10 mouse cellular contexts compared by ENCODE assay signal in the genomic region with DNA sequence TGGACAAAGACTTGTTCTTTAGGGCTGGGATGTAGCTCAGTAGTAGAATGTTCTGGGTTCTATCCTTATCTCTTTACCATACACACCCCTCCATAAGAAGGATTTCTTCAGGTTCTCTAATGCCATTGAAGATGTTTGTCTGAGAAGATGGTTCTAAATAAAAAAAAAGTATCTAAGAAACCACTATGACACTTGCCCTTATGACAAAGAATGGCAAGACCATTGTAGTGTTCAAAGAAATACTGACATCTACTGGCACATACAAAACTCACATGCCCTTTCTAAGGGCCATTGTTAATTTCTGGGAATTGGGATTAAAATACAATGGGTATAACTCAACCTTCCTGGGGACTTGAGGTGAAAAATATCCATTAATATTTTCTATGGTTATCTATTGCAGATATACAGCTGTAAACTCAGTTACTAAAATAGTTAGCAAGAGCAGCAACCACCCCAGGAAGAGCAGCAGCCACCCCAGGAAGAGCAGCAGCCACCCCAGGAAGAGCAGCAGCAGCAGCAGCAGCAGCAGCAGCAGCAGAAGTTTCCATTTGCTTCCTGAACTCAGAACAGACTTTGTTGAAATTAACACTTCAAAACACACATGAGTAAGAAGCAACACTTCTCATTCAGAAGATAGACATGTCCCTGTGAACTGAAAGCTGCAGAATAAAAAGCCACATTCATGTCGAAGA. TPM values are rescaled to one million over a fixed set of nuclear protein-coding genes. Genes with fewer than 3 reads are reported as not detected.
DNase-seq lines count a peak whose midpoint lies in the region; TF ChIP-seq lines count a peak whose summit lies in the region.
"Had no signal": no experiment of that assay in that cellular context is flagged by ENCODE, and none has a peak within 500 bp of the region (broad histone marks: within the 10 kb centered on the region; RNA-seq: fewer than 3 reads in every experiment).

No protein-coding gene starts in this region.

- H3K27me3 ChIP-seq in MEL (ENCODE audit: control insufficient read depth in 1 of 2, insufficient read depth in 2 of 2, low read length in 2 of 2), result no peaks in the 10 kb centered on the region; a peak in 2 of 4 replicates
- H3K27me3 ChIP-seq: liver, embryonic 13.5 days had no signal

- TF ChIP-seq RAD21 in MEL (IDR thresholded peaks at IDR 0.05; ENCODE audit: low read depth, low read length), result peak; percentile 89

- DNase-seq in embryo, embryonic 10 days (ENCODE audit: low spot score), result peak; percentile 28
- DNase-seq in embryo, embryonic 9.5 days (ENCODE audit: extremely low spot score), result no peak
- DNase-seq in left cerebral cortex, adult 2 months (ENCODE audit: extremely low spot score in 1 of 2, low spot score in 2 of 2), result no peak
- DNase-seq in left cerebral cortex, postnatal 25 days (ENCODE audit: low spot score in 2 of 2), result no peak
- peak; percentile 41 for DNase-seq in MEL (ENCODE audit: low read depth, low spot score)
- DNase-seq in lung, postnatal 25 days (ENCODE audit: low spot score), result peak; percentile 22
- DNase-seq in gastrocnemius, adult 18-20 months (ENCODE audit: low spot score), result no peak
- DNase-seq in adrenal gland, adult 2 months, result no peak
- DNase-seq: kidney, postnatal 4 days; liver, embryonic 13.5 days had no signal

- no peaks in the 10 kb centered on the region for H3K9me3 ChIP-seq in MEL (replicated peaks; ENCODE audit: insufficient read depth, low read length)
- H3K9me3 ChIP-seq: liver, embryonic 13.5 days had no signal

- TF ChIP-seq POLR2A in MEL (IDR thresholded peaks at IDR 0.05; ENCODE audit: control insufficient read depth in 1 of 2, insufficient read depth in 1 of 2, low read depth in 1 of 2, low read length in 2 of 2, poor library complexity in 1 of 2), result no peak

- H3K36me3 ChIP-seq in MEL (ENCODE audit: control insufficient read depth in 1 of 2, insufficient read depth in 2 of 2, low read length in 2 of 2), result no peaks in the 10 kb centered on the region
- H3K36me3 ChIP-seq: liver, embryonic 13.5 days had no signal

- peak; percentile 71 for TF ChIP-seq CTCF in left cerebral cortex, adult 2 months (IDR thresholded peaks at IDR 0.05)
- TF ChIP-seq CTCF in MEL (IDR thresholded peaks at IDR 0.05 in 2 of 3, conservative IDR thresholded peaks at IDR 0.05 in 1 of 3; ENCODE audit: control insufficient read depth in 1 of 3, insufficient read depth in 1 of 3, low read depth in 2 of 3, low read length in 3 of 3, poor library complexity in 1 of 3, severe bottlenecking in 1 of 3), result peak in 2 of 3 experiments; percentile 9 to 77; a peak in 2 of 6 replicates

- intact Hi-C loops in left cerebral cortex, adult 2 months (cut with DNase I), result loop anchor here (2.0 to 5.0 kb wide), 2 partner anchors 306 to 320 kb away; no protein-coding TSS in a partner anchor
- intact Hi-C loops in left cerebral cortex, postnatal 25 days (cut with DNase I), result loop anchor here (2.0 kb wide), 1 partner anchor 306 kb away; no protein-coding TSS in a partner anchor

- H3K27ac ChIP-seq in left cerebral cortex, adult 2 months, result no peak overlapping the region
- H3K27ac ChIP-seq in MEL (ENCODE audit: control insufficient read depth, low read depth, low read length), result no peak overlapping the region
- H3K27ac ChIP-seq: liver, embryonic 13.5 days had no signal

- no peaks in the 10 kb centered on the region for H3K4me1 ChIP-seq in MEL (ENCODE audit: control insufficient read depth in 1 of 2, insufficient read depth in 2 of 2, low read length in 2 of 2)

- H3K4me3 ChIP-seq in left cerebral cortex, adult 2 months, result no peak overlapping the region
- no peak overlapping the region for H3K4me3 ChIP-seq in MEL (ENCODE audit: control insufficient read depth in 1 of 2, insufficient read depth in 1 of 2, low read depth in 2 of 2, low read length in 2 of 2)
- H3K4me3 ChIP-seq: liver, embryonic 13.5 days had no signal

- H3K79me2 ChIP-seq in MEL (ENCODE audit: control insufficient read depth, insufficient read depth, low read length, poor library complexity), result no peaks in the 10 kb centered on the region

- H3K9ac ChIP-seq in MEL (ENCODE audit: control insufficient read depth, low read depth, low read length, poor library complexity, severe bottlenecking), result no peak overlapping the region
- H3K9ac ChIP-seq: liver, embryonic 13.5 days had no signal

- no peak for TF ChIP-seq EP300 in MEL (IDR thresholded peaks at IDR 0.05; ENCODE audit: low read depth in 1 of 2, low read length in 2 of 2)

TF ChIP-seq in MEL, 35 proteins besides CTCF, POLR2A, EP300 and RAD21:
- TF ChIP-seq CHD1 (IDR thresholded peaks at IDR 0.05; ENCODE audit: low read depth, low read length) (no peak), SMC3 (IDR thresholded peaks at IDR 0.05; ENCODE audit: low read depth, low read length) (peak; percentile 89), ZC3H11A (IDR thresholded peaks at IDR 0.05; ENCODE audit: low read depth, low read length) (peak; percentile 80), ZNF384 (IDR thresholded peaks at IDR 0.05; ENCODE audit: low read depth, low read length) (peak; percentile 47; the same call in 1 of the 2 replicates), JUND (IDR thresholded peaks at IDR 0.05; ENCODE audit: low read depth, low read length) (no peak), RCOR1 (IDR thresholded peaks at IDR 0.05; ENCODE audit: low read depth, low read length) (no peak), GABPA (IDR thresholded peaks at IDR 0.05; ENCODE audit: low read depth, low read length) (no peak), USF2 (IDR thresholded peaks at IDR 0.05; ENCODE audit: borderline replicate concordance in 1 of 2, insufficient read depth in 1 of 2, low read depth in 1 of 2, low read length in 2 of 2) (no peak), KAT2A (conservative IDR thresholded peaks at IDR 0.05; ENCODE audit: low read depth, low read length) (no peak), POLR2AphosphoS2 (IDR thresholded peaks at IDR 0.05; ENCODE audit: low read length) (no peak), ETS1 (IDR thresholded peaks at IDR 0.05; ENCODE audit: low read depth, low read length) (no peak), ZMIZ1 (IDR thresholded peaks at IDR 0.05; ENCODE audit: low read depth, low read length) (no peak)

RNA-seq across cellular contexts. Expression of gene Vim, which starts 23.4 kb away (rescaled TPM):
- 10 to 100 TPM; 54.3 to 55.5 TPM for total RNA-seq in left cerebral cortex, adult 2 months (2021)
- 10 to 100 TPM; 56.3 to 56.4 TPM for total RNA-seq in left cerebral cortex, postnatal 25 days (2021)
- total RNA-seq in MEL (2012; rRNA removed), result 58.0 and 188 TPM in 2 replicates
- polyA plus RNA-seq in MEL (2012; ENCODE audit: insufficient read depth in 1 of 2, insufficient read length in 2 of 2, low read depth in 1 of 2, low replicate concordance in 2 of 2, missing spikeins in 1 of 2), result 100 to 1,000 TPM; 257 to 580 TPM
- 100 to 1,000 TPM; 101 to 171 TPM for total RNA-seq in gastrocnemius, adult 18-20 months (2021)
- total RNA-seq in adrenal gland, adult 2 months (2021), result 100 to 1,000 TPM; 137 to 269 TPM
- polyA plus RNA-seq in adrenal gland, adult 2 months (2012; rRNA removed), result 661 and 728 TPM in 2 replicates

RNA-seq across cellular contexts. Expression of gene Trdmt1, which starts 52.6 kb away (rescaled TPM):
- total RNA-seq in left cerebral cortex, adult 2 months (2021), result 1 to 10 TPM; 5.8 to 7.1 TPM
- 1 to 10 TPM; 3.6 to 7.7 TPM for total RNA-seq in left cerebral cortex, postnatal 25 days (2021)
- 9.2 and 11.6 TPM in 2 replicates for total RNA-seq in MEL (2012; rRNA removed)
- polyA plus RNA-seq in MEL (2012; ENCODE audit: insufficient read depth in 1 of 2, insufficient read length in 2 of 2, low read depth in 1 of 2, low replicate concordance in 2 of 2, missing spikeins in 1 of 2), result 1 to 10 TPM in 1 of 2 experiments, not detected in 1; 8.6 TPM
- total RNA-seq in gastrocnemius, adult 18-20 months (2021), result 1 to 10 TPM; 4.6 to 4.8 TPM
- total RNA-seq in adrenal gland, adult 2 months (2021), result 1 to 10 TPM; 2.4 to 7.8 TPM
- 0.49 and 0.77 TPM in 2 replicates for polyA plus RNA-seq in adrenal gland, adult 2 months (2012; rRNA removed)

Comparison
In these comparisons a context has a peak if more than half of its experiments do, and no peak if none do; other contexts are left out.
1. DNase-seq: peak in embryo, embryonic 10 days (single experiment), MEL (single experiment) and lung, postnatal 25 days (single experiment); none in embryo, embryonic 9.5 days (single experiment), left cerebral cortex, adult 2 months (0 of 2), left cerebral cortex, postnatal 25 days (0 of 2), gastrocnemius, adult 18-20 months (single experiment) and adrenal gland, adult 2 months (single experiment).